Mouse (Mus musculus): ENCODE measurements around the gene Zup1. TPM values are rescaled to one million over a fixed set of nuclear protein-coding genes. Genes with fewer than 3 reads are reported as not detected.

Zup1 gene
- polyA plus RNA-seq (2017; shearing (Covaris generic)) = 62.2 TPM

DNA sequence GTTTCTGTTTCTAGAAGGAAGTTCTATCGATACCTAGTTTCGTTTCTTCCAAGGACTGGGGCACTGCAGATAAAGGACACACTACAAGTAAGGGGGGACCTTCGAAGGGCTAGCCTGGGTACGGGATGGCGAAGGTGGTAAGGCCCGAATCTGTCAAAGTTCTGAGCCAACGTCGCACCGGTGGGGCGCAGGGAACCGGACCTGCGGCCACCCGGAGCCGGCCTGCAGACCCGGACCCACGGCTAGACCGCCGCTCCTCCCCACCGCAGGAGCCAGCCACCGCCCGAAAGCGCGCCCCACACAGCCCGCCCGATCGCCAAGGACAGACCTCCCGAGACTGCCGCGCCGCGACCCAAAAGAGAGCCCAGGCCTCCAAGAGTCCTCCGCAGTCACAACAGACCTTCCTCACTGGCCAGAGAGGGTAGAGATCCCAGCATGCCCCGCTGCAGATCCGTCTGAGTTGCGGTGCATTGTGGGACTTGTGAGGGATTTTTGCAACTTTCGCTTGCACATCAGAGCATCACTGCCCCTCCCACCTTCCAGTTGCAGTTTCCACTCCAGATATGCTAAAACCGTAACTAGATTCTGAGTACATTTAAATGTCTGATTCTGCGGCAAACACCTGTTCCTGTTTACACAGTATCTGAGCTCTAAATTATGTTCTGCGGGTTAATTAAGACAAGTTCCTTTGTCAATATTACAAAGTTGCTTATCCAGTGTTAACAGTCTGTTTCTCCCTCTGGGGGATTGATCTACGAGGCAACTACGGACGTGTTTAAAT is at the start of gene Zup1:
TSS of gene Zup1 (minus strand) at position 467 of the 781 bp plus-strand sequence.

DNA sequence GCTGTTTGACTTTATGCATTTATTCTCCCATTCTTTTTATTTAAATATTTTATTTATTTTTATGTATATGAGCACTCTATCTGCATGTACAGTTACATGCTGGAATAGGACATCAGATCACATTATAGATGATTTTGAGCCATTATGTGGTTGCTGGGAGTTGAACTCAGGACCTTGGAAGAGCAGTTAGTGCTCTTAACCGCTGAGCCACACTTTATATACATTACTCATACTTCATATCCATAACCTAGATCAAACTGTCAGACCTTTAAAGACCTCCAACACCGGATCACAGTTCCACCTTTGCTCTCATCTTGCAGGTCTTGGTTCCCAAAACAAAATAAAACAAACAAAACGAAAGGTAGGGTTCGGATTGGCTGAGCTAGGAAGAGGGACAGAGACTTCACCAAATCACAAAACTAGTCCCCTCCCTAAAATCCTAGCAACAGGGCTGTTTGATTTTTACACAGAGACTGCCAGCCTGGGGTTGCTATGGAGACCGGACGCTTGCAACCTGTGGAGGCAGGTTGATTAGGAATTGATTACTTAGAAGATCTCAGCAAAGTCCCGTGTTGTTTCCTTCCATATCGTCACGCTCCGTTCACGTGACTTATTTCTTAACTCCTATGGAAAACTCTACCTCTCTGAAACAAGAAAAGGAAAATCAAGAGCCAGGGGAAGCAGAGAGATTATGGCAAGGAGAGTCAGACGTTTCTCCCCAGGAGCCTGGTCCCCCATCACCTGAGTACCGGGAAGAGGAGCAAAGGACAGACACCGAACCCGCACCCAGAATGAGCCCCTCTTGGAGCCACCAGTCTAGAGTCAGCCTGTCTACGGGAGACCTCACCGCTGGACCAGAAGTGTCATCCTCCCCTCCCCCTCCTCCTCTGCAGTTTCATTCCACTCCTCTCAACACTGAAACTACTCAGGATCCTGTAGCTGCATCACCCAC is 46.3 kb downstream of the Zup1 start, which contains the start of gene Rsph4a:
TSS of gene Rsph4a (plus strand) at position 582 of the 952 bp plus-strand sequence.

Other genes with a start within 250 kb of the Zup1 start
- gene Sult3a2, start 164.6 kb downstream of the Zup1 start, polyA plus RNA-seq (2017; shearing (Covaris generic)) = not detected
- gene Sult3a1, start 93.5 kb downstream of the Zup1 start, polyA plus RNA-seq (2017; shearing (Covaris generic)) = not detected
- gene Rsph4a, start 46.2 kb downstream of the Zup1 start, polyA plus RNA-seq (2017; shearing (Covaris generic)) = not detected
- 63.0 TPM for gene Rwdd1, start 68.4 kb upstream of the Zup1 start, polyA plus RNA-seq (2017; shearing (Covaris generic))
- not detected for gene Trappc3l, start 86.3 kb upstream of the Zup1 start, polyA plus RNA-seq (2017; shearing (Covaris generic))
- not detected for gene Calhm4, start 93.0 kb upstream of the Zup1 start, polyA plus RNA-seq (2017; shearing (Covaris generic))
- gene Calhm5, start 145.2 kb upstream of the Zup1 start, polyA plus RNA-seq (2017; shearing (Covaris generic)) = not detected
- 15.9 TPM for gene Calhm6, start 176.7 kb upstream of the Zup1 start, polyA plus RNA-seq (2017; shearing (Covaris generic))